Mouse (Mus musculus): ENCODE measurements around the gene Kdf1. TPM values are rescaled to one million over a fixed set of nuclear protein-coding genes. Genes with fewer than 3 reads are reported as not detected.
A peak's percentile ranks its signal among the peaks of the same experiment; 100 is the strongest.

Gene Kdf1
- not detected in 2 replicates for total RNA-seq (2017)

DNA sequence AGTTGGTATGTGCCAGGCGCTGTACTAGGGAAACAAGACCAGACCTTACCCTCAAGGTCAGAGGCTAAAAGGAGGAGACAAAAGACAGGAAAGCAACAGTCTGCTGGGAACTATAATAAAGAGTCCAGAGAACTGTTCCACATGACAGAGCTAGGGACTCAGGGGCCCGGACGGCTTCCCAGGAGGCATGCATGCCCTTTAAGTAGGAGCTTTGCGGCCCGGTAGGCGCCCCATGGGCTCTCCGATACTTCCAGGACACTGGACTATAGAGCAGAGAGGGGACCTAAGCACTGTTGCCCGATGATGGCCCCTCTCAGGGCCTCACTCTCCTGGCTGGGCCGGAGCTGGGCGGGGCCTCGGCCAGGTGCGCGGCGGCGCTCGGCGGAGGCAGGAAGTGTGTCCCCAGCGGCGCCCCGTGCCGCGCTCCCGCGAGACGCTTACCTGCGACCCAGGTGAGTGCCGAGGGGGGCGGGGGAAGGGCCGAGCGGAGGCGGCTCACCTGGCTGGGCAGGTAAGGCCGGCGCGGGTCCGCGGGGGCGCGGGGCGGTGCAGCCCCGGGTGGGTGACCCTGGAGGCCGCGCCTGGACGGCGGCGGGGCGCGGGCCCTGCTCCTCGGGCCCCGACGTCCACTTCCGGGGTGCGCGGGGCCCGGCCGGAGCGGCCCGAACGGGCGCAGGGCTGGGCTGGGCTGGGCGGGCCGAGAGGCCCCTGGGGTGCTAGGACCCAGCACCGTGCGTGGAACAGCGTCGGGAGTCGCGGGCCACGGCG lies at the start of gene Kdf1:
Gene Kdf1 (plus strand): TSS at position 363 of the 768 bp plus-strand sequence.
- no peak for ATAC-seq (replicated peaks in 1 of 2; ENCODE audit: insufficient read depth in 1 of 2, low FRiP score in 2 of 2, low TSS enrichment in 1 of 2, low read depth in 1 of 2, poor library complexity in 2 of 2, severe bottlenecking in 2 of 2)

DNA sequence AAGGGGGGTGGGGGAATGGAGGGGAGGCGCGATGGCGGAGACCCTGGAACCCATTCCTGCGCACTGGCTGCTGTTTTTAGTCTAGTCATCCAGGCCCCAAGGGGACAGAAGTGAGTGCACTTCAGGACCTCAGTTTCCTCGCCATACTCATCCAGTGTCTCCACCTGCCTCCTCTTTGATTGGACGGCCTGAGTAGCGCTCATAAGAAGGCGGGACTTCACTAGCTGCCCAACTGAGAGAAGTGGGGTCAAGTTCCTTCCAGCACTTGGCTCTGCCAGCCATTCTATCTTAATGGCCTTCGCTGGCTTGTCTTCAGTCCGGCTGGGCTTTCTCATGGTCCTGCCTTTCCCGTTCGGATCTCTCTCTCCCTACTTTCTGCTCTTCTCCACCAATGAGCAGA lies 49.6 kb upstream of the Kdf1 start:
- no peak for ATAC-seq (replicated peaks in 1 of 2; ENCODE audit: insufficient read depth in 1 of 2, low FRiP score in 2 of 2, low TSS enrichment in 1 of 2, low read depth in 1 of 2, poor library complexity in 2 of 2, severe bottlenecking in 2 of 2)

GRCm38 (mm10) chr4:133471135-133471821 lies 47.5 kb upstream of the Kdf1 start:
- no peak for ATAC-seq (replicated peaks in 1 of 2; ENCODE audit: insufficient read depth in 1 of 2, low FRiP score in 2 of 2, low TSS enrichment in 1 of 2, low read depth in 1 of 2, poor library complexity in 2 of 2, severe bottlenecking in 2 of 2)

DNA sequence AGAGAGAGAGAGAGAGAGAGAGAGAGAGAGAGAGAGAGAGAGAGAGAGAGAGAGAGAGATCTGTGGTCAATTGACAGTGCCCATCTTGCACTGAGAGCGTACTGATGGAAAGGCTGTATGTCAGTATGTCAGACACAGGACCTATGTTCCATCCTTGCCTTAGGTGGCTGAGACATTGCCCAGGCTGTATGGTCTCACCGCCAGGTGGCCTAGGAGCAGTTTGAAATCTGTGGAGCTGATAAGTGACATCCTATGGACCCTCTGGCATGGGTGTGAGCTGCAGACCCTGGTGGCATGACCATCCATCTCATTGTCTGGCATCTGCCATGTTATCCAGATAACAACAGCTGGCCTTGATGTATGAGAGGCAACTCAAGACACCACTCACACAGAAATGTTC lies 44.9 kb upstream of the Kdf1 start:
- ATAC-seq (replicated peaks in 1 of 2; ENCODE audit: insufficient read depth in 1 of 2, low FRiP score in 2 of 2, low TSS enrichment in 1 of 2, low read depth in 1 of 2, poor library complexity in 2 of 2, severe bottlenecking in 2 of 2), result no peak

GRCm38 (mm10) chr4:133479458-133480184 lies 39.1 kb upstream of the Kdf1 start, which contains the start of gene Tent5b:
TSS of gene Tent5b (plus strand) at chr4:133480132.
- peak; percentile 95 for ATAC-seq (replicated peaks in 1 of 2; ENCODE audit: insufficient read depth in 1 of 2, low FRiP score in 2 of 2, low TSS enrichment in 1 of 2, low read depth in 1 of 2, poor library complexity in 2 of 2, severe bottlenecking in 2 of 2)

DNA sequence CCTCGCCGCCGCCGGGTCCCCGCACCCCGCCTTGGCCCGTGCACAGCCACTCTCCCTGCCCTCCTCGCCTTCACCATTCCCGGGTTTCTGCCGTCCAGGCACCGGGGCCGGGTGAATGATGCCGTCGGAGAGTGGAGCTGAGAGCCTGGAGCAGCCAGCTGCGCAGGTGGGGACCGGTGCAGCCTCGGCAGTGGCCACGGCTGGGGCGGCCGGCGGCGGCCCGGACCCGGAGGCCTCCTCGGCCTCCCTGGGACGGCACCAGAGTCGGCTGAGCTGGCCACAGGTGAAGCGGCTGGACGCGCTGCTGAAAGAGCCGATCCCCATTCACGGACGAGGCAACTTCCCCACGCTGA lies 38.6 kb upstream of the Kdf1 start:
- ATAC-seq (replicated peaks in 1 of 2; ENCODE audit: insufficient read depth in 1 of 2, low FRiP score in 2 of 2, low TSS enrichment in 1 of 2, low read depth in 1 of 2, poor library complexity in 2 of 2, severe bottlenecking in 2 of 2), result no peak

GRCm38 (mm10) chr4:133480754-133481153 lies 38.0 kb upstream of the Kdf1 start:
- ATAC-seq (replicated peaks in 1 of 2; ENCODE audit: insufficient read depth in 1 of 2, low FRiP score in 2 of 2, low TSS enrichment in 1 of 2, low read depth in 1 of 2, poor library complexity in 2 of 2, severe bottlenecking in 2 of 2), result no peak

DNA sequence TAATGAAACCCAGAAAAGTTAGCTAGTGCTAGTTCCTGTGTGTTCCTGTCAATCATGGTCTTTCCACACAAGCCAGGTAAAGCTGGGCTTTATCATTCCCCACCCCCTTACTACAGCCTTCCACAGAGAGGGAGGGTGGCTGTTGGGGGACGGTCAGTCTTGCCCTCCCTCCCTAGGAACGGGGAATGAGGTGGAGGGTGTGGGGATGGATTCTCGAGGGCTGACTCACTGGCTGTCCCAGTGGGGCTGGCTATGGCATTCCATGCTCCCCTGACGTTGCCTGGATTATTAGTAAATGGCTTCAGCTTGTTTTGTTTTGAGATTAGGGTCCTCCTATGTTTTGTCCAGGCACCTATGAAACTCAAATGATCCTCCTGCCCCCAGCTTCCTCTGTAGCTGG lies 37.3 kb upstream of the Kdf1 start:
- no peak for ATAC-seq (replicated peaks in 1 of 2; ENCODE audit: insufficient read depth in 1 of 2, low FRiP score in 2 of 2, low TSS enrichment in 1 of 2, low read depth in 1 of 2, poor library complexity in 2 of 2, severe bottlenecking in 2 of 2)

DNA sequence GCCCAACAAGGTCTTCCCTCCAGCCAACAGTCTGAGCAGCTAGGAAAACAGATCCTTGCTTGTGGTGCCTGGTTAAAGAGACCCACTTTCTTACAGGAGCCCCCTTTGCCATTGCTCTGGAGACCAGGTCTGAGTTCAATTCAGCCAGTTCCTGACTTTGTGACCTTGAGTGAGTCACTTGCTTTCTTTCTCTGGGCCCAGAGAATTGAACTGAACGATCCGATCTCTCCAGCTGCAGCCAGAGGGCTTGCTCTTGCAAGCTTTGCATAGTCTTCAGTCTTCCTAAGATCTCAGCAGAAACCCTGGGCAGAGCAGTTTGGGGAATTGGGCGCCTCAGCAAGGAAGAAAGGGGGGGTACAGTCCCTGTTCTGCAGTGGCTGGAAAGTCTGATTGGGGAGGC lies 36.3 kb upstream of the Kdf1 start:
- no peak for ATAC-seq (replicated peaks in 1 of 2; ENCODE audit: insufficient read depth in 1 of 2, low FRiP score in 2 of 2, low TSS enrichment in 1 of 2, low read depth in 1 of 2, poor library complexity in 2 of 2, severe bottlenecking in 2 of 2)

- no peak for ATAC-seq (replicated peaks in 1 of 2; ENCODE audit: insufficient read depth in 1 of 2, low FRiP score in 2 of 2, low TSS enrichment in 1 of 2, low read depth in 1 of 2, poor library complexity in 2 of 2, severe bottlenecking in 2 of 2)
Measured at GRCm38 (mm10) chr4:133484266-133485025, 34.3 kb upstream of the Kdf1 start.

GRCm38 (mm10) chr4:133485691-133486425 lies 32.9 kb upstream of the Kdf1 start:
- no peak for ATAC-seq (replicated peaks in 1 of 2; ENCODE audit: insufficient read depth in 1 of 2, low FRiP score in 2 of 2, low TSS enrichment in 1 of 2, low read depth in 1 of 2, poor library complexity in 2 of 2, severe bottlenecking in 2 of 2)

DNA sequence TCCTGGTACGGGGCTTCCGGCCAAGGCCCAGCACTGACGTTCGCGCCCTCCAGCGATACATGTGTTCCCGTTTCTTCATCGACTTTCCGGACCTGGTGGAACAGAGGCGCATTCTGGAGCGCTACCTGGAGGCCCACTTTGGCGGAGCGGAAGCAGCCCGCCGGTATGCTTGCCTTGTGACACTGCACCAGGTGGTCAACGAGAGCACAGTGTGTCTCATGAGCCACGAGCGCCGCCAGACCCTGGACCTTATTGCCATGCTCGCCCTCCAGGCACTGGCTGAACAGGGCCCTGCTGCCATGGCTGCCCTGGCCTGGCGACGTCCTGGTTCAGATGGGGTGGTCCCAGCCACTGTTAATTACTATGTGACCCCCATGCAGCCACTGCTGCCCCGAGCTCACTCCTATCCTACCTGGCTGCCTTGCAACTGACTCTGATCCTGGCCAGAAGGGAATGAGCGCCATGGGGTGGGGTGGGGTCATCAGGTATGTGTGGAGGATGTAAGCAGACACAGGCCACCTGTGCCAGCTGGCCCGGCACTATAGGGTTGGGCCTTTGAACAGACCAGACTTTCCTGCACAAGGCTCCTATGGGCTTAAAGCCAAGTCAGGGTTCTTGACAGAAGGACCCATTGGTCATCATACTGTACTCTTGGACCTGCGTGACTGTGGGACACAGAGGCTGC lies 31.9 kb upstream of the Kdf1 start:
- no peak for ATAC-seq (replicated peaks in 1 of 2; ENCODE audit: insufficient read depth in 1 of 2, low FRiP score in 2 of 2, low TSS enrichment in 1 of 2, low read depth in 1 of 2, poor library complexity in 2 of 2, severe bottlenecking in 2 of 2)

GRCm38 (mm10) chr4:133488619-133489392 lies 30.0 kb upstream of the Kdf1 start:
- no peak for ATAC-seq (replicated peaks in 1 of 2; ENCODE audit: insufficient read depth in 1 of 2, low FRiP score in 2 of 2, low TSS enrichment in 1 of 2, low read depth in 1 of 2, poor library complexity in 2 of 2, severe bottlenecking in 2 of 2)

GRCm38 (mm10) chr4:133489489-133490245 lies 29.1 kb upstream of the Kdf1 start:
- no peak for ATAC-seq (replicated peaks in 1 of 2; ENCODE audit: insufficient read depth in 1 of 2, low FRiP score in 2 of 2, low TSS enrichment in 1 of 2, low read depth in 1 of 2, poor library complexity in 2 of 2, severe bottlenecking in 2 of 2)

DNA sequence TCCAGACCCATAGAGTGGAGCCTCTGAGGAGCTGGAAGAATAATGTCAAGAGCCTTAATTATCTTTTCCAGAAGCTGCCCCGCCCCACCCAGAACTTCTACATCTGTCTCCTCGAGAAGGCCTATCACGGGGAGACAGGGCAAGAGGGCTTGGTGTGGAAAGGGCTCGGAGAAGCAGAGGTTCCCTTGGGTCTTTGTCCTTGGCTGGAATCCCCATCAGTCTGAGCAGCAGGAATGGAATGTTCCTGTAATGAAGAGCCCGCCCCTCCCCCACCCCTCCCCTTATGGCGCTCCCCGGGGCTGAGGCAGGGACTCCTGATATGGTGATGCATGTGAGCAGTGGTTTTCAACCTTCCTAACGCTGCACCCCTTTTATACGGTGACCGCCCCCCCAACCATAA lies 27.0 kb upstream of the Kdf1 start:
- ATAC-seq (replicated peaks in 1 of 2; ENCODE audit: insufficient read depth in 1 of 2, low FRiP score in 2 of 2, low TSS enrichment in 1 of 2, low read depth in 1 of 2, poor library complexity in 2 of 2, severe bottlenecking in 2 of 2), result no peak
